Mouse (Mus musculus) neural tube, embryonic 13.5 days (tissue): ENCODE measurements around the gene Ttll11. TPM values are rescaled to one million over a fixed set of nuclear protein-coding genes. Genes with fewer than 3 reads are reported as not detected.

Source experiments
- ATAC-seq: fragments of 200-750 bp; cut with Nextera tagmentation; 2 replicates; pipeline ENCODE4 v1.8.0; 2017; ENCODE audit warnings: low read depth, mild to moderate bottlenecking, moderate TSS enrichment, moderate library complexity
- H3K27ac ChIP-seq: fragments of 300-500 bp; sonication (generic); replicated peaks from 2 replicates; pipeline ENCODE4 v1.5.1; 2015; ENCODE audit warnings: moderate library complexity, mild to moderate bottlenecking, inconsistent platforms
- H3K27me3 ChIP-seq: fragments of 300-500 bp; sonication (generic); 2 replicates; pipeline ENCODE4 v1.6.1; 2015; ENCODE audit warnings: mild to moderate bottlenecking, inconsistent platforms
- H3K36me3 ChIP-seq: fragments of 300-500 bp; sonication (generic); 2 replicates; pipeline ENCODE4 v1.6.1; 2015; ENCODE audit warnings: mild to moderate bottlenecking, inconsistent platforms
- H3K4me1 ChIP-seq: fragments of 300-500 bp; sonication (generic); replicated peaks from 2 replicates; pipeline ENCODE4 v1.6.1; 2015; ENCODE audit warnings: inconsistent platforms
- H3K4me2 ChIP-seq: fragments of 300-500 bp; sonication (generic); 2 replicates; pipeline ENCODE4 v1.6.1; 2015; ENCODE audit warnings: inconsistent platforms, mild to moderate bottlenecking, moderate library complexity
- H3K4me3 ChIP-seq: fragments of 300-500 bp; sonication (generic); 2 replicates; pipeline ENCODE4 v1.5.1; 2015; ENCODE audit warnings: mild to moderate bottlenecking, inconsistent platforms
- H3K9ac ChIP-seq: fragments of 300-500 bp; sonication (generic); 2 replicates; pipeline ENCODE4 v1.6.1; 2015; ENCODE audit warnings: moderate library complexity, mild to moderate bottlenecking, inconsistent platforms
- H3K9me3 ChIP-seq: fragments of 300-500 bp; sonication (generic); 2 replicates; pipeline ENCODE4 v1.6.1; 2016; ENCODE audit warnings: inconsistent platforms
- WGBS: fragments of 180-500 bp; shearing (Covaris S2); methylation state at CpG from one replicate; pipeline ENCODE4 v1.1.7; 2015; 5-methylcytosine and 5-hydroxymethylcytosine counted together
- polyA plus RNA-seq: library from polyadenylated mRNA; unstranded; fragments of >200 nt; fragmentation: Nextera tagmentation; extraction: Ambion mirVana; gene quantifications from 2 replicates; pipeline ENCODE4 v1.2.1, GENCODE M21; 2015

Ttll11 gene
- polyA plus RNA-seq, 1 experiment from 2014 or later = 5.1 TPM

DNA sequence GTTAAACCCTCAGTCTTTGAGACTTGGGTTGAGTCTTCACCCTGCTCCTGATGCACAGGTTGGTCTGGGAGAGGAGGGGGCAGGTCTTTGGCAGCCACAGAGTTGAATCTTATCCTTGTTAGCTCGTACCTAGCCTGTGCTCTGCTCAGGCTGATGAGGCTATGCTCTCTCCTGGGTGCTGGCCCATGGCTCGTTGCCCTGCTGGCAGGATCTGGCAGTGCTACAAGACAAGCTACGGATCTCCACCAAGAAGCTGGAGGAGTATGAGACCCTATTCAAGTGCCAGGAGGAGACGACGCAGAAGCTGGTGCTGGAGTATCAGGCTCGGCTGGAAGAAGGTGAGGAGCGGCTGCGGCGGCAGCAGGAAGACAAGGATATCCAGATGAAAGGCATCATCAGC, 256.9 kb downstream of the Ttll11 start:
- H3K9me3 ChIP-seq = no peaks in the 10 kb centered on the region
- H3K4me1 ChIP-seq = peaks cover 9% of the 10 kb centered on the region; the same call in 1 of the 2 replicates
- H3K9ac ChIP-seq = no peak overlapping the region
- no peak for ATAC-seq
- H3K4me3 ChIP-seq = no peak overlapping the region
- peaks cover 84% of the 10 kb centered on the region for H3K36me3 ChIP-seq
- no peaks in the 10 kb centered on the region for H3K27me3 ChIP-seq
- H3K27ac ChIP-seq = no peak overlapping the region
- H3K4me2 ChIP-seq = no peak overlapping the region
- 93% methylated on average over 9 of the region's 9 CpGs for WGBS

DNA sequence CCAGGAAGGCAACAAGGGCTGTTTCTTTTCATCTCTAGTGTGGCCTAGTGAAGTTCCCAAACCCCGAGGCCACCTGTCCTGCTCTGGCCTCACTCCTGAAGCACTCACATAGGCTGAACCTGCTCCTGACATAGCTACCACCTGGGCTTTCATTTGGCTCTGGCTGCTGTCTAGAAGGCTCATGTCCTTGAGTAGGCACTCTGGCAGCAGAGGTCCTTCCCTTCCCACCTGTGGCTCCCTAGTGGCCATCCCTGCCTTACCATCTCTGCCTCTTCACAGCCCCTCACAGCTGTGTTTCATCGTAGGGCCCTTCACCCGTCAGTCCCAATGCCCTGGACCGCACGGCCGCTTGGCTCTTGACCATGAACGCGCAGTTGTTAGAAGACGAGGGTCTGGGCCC, 258.8 kb downstream of the Ttll11 start:
- WGBS = 93% methylated on average over 9 of the region's 9 CpGs
- peaks cover 83% of the 10 kb centered on the region for H3K36me3 ChIP-seq
- ATAC-seq = no peak
- no peak overlapping the region for H3K4me2 ChIP-seq
- H3K4me3 ChIP-seq = no peak overlapping the region
- H3K27me3 ChIP-seq = no peaks in the 10 kb centered on the region
- H3K4me1 ChIP-seq = peaks cover 9% of the 10 kb centered on the region; the same call in 1 of the 2 replicates
- H3K27ac ChIP-seq = no peak overlapping the region
- H3K9ac ChIP-seq = no peak overlapping the region
- H3K9me3 ChIP-seq = no peaks in the 10 kb centered on the region

DNA sequence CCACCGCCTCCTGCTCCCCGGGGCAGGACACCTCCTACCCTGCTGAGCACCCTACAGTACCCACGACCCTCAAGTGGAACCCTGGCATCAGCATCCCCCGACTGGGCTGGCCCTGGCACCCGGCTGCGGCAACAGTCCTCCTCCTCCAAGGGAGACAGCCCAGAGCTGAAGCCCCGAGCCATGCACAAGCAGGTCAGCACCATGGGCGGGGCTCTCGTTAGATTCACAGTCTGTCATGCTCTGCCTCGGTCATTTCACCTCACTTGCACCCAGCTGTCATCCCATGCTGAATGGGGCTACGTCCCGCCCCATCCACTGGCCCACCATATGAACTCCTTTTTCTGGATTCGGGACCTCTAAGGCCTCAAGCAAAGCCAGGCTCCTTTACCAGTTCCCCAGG, 259.2 kb downstream of the Ttll11 start:
- no peak for ATAC-seq
- H3K4me2 ChIP-seq = no peak overlapping the region
- WGBS = 90% methylated on average over 13 of the region's 13 CpGs
- H3K9me3 ChIP-seq = no peaks in the 10 kb centered on the region
- no peak overlapping the region for H3K9ac ChIP-seq
- peaks cover 83% of the 10 kb centered on the region for H3K36me3 ChIP-seq
- peaks cover 9% of the 10 kb centered on the region; the same call in 1 of the 2 replicates for H3K4me1 ChIP-seq
- no peaks in the 10 kb centered on the region for H3K27me3 ChIP-seq
- no peak overlapping the region for H3K4me3 ChIP-seq
- no peak overlapping the region for H3K27ac ChIP-seq

DNA sequence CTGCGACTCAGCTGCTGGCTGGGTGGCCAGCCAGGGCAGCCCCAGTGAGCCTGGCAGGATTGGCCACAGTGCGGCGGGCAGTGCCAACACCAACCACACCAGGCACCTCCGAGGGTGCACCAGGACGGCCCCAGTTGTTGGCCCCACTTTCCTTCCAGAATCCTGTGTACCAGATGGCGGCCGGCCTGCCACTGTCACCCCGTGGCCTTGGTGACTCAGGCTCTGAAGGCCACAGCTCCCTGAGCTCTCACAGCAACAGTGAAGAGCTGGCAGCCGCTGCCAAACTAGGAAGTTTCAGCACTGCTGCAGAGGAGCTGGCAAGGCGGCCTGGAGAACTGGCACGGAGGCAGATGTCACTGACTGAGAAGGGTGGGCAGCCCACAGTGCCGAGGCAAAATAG, 259.6 kb downstream of the Ttll11 start:
- Histone ChIP-seq H3K36me3 (peaks cover 87% of the 10 kb centered on the region), H3K27ac (no peak overlapping the region), H3K9me3 (no peaks in the 10 kb centered on the region), H3K4me3 (no peak overlapping the region), H3K27me3 (no peaks in the 10 kb centered on the region), H3K9ac (no peak overlapping the region), H3K4me1 (peaks cover 11% of the 10 kb centered on the region), H3K4me2 (no peak overlapping the region)
- 91% methylated on average over 12 of the region's 12 CpGs for WGBS
- no peak for ATAC-seq

DNA sequence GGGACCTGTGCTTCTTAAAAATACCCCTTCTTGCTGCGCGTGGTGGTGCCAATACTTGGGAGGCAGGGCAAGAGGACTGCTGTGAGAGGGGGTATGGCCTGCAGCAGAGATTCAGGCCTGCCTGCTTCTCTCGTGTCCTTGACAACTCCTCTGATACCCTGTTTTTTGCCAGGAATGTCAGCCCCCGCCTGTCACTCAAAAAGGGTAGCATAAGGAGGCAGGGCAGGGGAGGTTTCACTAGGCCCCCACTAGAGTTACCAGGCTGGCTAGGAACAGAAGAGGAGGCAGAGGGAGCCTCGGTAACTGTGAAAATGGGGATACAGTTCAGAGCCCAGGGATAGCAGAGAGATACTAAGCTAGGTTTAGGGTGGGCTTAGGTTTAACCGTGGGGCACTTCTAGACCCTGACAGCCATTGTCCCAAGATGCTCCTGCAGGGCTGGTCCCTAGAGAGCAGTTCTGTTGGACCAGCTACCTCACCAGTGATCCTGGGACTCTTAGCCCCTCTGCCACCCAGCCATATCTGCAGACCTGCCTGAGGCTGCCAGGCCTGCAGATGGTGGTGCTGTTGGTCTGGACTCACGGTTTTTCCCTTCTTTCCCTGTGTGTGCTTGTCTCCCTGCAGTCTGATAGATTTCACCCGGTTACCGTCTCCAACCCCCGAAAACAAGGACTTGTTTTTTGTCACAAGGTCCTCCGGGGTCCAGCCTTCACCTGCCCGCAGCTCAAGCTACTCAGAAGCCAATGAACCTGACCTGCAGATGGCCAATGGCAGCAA, 260.3 kb downstream of the Ttll11 start:
- WGBS = 90% methylated on average over 12 of the region's 12 CpGs

DNA sequence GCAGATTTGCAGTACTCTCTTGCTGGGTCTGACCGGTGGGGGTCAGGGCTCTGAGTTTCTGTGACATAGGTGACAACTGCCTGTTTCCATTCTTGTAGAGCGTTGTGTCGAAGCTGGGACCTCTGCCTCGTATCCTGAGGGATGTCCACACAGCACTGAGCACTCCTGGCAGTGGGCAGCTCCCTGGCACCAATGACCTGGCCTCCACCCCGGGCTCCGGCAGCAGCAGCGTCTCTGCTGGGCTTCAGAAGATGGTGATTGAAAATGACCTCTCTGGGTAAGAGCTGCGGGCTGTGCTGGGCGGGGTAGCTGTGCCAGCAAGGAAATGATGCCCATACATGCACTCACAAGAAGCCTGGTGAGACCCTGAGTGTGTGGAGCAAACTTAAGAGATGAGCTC, 261.1 kb downstream of the Ttll11 start:
- Histone ChIP-seq H3K4me1 (peaks cover 23% of the 10 kb centered on the region), H3K9me3 (no peaks in the 10 kb centered on the region), H3K27ac (no peak overlapping the region), H3K4me2 (no peak overlapping the region), H3K36me3 (peaks cover 97% of the 10 kb centered on the region), H3K4me3 (no peak overlapping the region), H3K27me3 (no peaks in the 10 kb centered on the region), H3K9ac (no peak overlapping the region)
- no peak for ATAC-seq
- WGBS = 92% methylated on average over 9 of the region's 9 CpGs

More for the DNA sequence above, 260.3 kb downstream of the Ttll11 start:
- Histone ChIP-seq H3K9ac (no peak overlapping the region), H3K4me1 (peaks cover 18% of the 10 kb centered on the region), H3K4me3 (no peak overlapping the region), H3K9me3 (no peaks in the 10 kb centered on the region), H3K27ac (no peak overlapping the region), H3K27me3 (no peaks in the 10 kb centered on the region), H3K4me2 (no peak overlapping the region), H3K36me3 (peaks cover 92% of the 10 kb centered on the region)
- no peak for ATAC-seq

DNA sequence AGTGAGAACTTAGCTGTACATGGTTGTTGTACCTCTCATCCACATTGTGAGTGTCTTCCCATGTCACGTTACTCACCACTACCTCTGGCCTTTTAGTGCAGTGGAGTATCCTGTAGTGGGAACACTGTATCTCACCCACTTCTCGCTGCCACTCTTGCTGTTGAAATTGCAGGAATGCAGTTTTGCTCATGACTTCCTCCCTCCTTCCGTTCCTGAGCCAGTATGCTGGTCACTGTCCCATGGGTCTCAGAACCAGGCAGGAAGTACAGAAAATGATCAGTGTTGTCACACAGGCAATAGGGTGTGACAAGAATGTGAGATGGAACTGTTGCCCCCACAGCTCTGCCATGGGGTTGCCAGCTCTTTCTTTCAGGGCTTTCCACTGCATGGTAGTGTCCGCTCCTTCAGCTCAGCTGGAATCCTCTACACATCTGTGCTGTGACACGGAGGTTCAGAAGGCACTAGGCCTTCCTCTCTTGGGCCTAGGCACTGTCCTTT, 261.7 kb downstream of the Ttll11 start:
- ATAC-seq = no peak

DNA sequence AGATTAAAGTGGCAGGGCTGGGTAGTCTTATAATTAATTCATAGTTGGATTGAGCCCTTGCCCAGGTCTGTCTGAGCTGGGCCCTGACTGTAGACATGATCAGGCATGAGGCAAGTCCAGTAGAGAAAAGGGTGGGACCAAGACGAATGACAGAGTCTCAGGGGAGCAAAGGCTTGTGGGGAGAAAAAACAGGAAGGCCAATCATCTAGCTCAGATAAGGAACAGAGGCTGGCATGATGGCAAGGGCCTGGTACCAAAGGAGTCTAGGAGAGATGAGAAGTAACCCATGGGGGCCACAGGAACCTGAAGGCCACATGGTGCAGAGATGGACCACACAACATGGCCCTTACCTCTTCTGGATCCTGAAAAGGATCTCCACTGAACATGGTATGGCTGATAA, 263.5 kb downstream of the Ttll11 start:
- peaks cover 94% of the 10 kb centered on the region for H3K36me3 ChIP-seq

More for the DNA sequence above, 261.7 kb downstream of the Ttll11 start:
- 88% methylated on average over 5 of the region's 5 CpGs for whole genome bisulfite sequencing
- Histone ChIP-seq H3K4me1 (peaks cover 20% of the 10 kb centered on the region), H3K4me3 (no peak overlapping the region), H3K36me3 (peaks cover 95% of the 10 kb centered on the region), H3K27ac (no peak overlapping the region), H3K9ac (no peak overlapping the region), H3K9me3 (no peaks in the 10 kb centered on the region), H3K4me2 (no peak overlapping the region), H3K27me3 (no peaks in the 10 kb centered on the region)

DNA sequence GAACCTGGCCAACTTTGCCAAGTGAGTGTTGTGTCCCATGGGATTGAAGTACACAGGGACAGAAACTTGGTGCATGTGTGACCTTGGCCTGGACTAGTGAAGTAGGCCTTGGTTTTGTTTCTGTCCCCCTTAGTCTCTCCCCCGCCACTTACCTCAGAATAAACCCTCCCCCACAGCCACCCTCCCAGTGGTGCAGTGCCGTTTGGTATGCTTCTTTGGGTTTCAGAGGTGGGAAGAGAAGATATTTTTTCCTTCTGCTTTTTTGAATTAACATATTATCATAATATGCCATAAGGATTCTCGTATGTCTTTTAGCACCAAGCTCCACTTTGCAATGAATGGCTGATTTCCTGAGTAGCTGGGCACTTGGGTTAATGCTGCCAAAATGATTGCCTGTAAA, 264.2 kb downstream of the Ttll11 start:
- H3K4me1 ChIP-seq = peaks cover 19% of the 10 kb centered on the region
- H3K36me3 ChIP-seq = peaks cover 94% of the 10 kb centered on the region
- H3K4me3 ChIP-seq = no peak overlapping the region
- no peak for ATAC-seq
- H3K9me3 ChIP-seq = no peaks in the 10 kb centered on the region
- H3K27ac ChIP-seq = no peak overlapping the region; the same call in 1 of the 2 replicates
- no peaks in the 10 kb centered on the region for H3K27me3 ChIP-seq
- H3K4me2 ChIP-seq = no peak overlapping the region
- no peak overlapping the region for H3K9ac ChIP-seq
- WGBS = 88% methylated on average over 3 of the region's 3 CpGs

More for the DNA sequence above, 263.5 kb downstream of the Ttll11 start:
- Histone ChIP-seq H3K9me3 (no peaks in the 10 kb centered on the region), H3K9ac (no peak overlapping the region), H3K4me2 (no peak overlapping the region), H3K4me1 (peaks cover 19% of the 10 kb centered on the region), H3K27me3 (no peaks in the 10 kb centered on the region), H3K4me3 (no peak overlapping the region), H3K27ac (no peak overlapping the region)
- 79% methylated on average over 1 of the region's 1 CpGs for WGBS
- no peak for ATAC-seq

DNA sequence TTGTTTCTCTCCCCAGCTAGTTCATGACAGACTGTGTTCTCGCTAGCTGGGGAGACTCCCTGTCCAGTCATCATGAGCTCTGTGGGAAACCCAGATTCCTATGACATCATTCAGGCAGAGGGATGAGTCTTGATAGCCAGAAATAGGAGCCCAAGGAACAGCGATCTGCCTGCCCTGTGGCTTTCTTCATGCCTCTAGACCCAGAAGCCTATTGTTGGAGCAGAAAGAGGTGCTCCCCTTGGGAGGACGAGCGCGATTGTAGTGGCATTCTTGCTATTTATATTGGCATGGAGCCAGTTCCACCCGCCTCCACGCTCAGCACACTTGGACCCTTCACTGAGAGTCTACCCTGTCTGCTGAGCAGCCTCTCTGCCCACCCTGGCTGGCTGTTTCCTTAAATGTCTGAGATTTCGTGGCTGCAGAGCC, 265.0 kb downstream of the Ttll11 start:
- Histone ChIP-seq H3K27me3 (no peaks in the 10 kb centered on the region), H3K27ac (no peak overlapping the region; the same call in none of the 2 replicates), H3K9ac (no peak overlapping the region), H3K4me3 (no peak overlapping the region), H3K4me1 (peaks cover 19% of the 10 kb centered on the region), H3K36me3 (peaks cover 94% of the 10 kb centered on the region), H3K4me2 (no peak overlapping the region), H3K9me3 (no peaks in the 10 kb centered on the region)
- WGBS = 53% methylated on average over 8 of the region's 8 CpGs
- peak; percentile 15; the same call in 1 of the 2 replicates for ATAC-seq

DNA sequence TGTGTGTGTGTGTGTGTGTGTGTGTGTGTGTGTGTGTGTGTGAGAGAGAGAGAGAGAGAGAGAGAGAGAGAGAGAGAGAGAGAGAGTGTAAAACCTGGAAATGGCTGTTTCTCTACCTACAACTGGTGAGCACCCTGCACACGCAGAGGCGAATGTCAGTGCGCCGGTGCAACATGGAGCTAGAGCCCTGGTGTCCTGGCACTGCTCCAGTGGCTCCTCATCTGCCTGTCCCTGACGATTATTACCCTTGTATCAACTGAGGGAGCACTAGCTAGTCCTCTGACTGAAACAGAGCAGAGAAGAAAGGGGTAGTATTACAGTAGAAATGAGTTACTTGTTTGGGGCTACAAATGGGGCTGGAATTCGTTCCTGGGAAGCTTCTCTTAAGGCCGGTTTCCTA, 266.3 kb downstream of the Ttll11 start:
- Histone ChIP-seq H3K27me3 (no peaks in the 10 kb centered on the region), H3K9ac (no peak overlapping the region), H3K4me3 (no peak overlapping the region), H3K36me3 (peaks cover 93% of the 10 kb centered on the region), H3K4me2 (no peak overlapping the region), H3K27ac (no peak overlapping the region), H3K9me3 (no peaks in the 10 kb centered on the region), H3K4me1 (peaks cover 19% of the 10 kb centered on the region)
- no peak for ATAC-seq
- 82% methylated on average over 7 of the region's 7 CpGs for WGBS

DNA sequence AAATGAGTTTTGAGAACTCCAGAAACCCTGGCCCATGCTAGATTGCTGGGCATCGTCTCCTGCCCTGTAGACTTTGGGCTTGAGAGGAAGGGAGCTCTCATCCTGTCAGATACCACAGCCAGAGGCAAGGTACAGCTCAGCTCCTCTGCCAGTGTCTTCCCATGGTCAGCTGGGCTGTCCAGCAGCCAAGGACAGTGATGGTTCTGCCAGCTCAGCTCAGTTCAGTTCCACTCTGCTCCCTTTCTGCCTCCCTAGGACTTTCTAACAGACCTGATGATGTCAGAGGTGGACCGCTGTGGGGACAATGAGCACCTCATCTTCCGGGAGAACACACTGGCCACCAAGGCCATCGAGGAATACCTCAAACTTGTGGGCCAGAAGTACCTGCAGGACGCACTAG, 267.1 kb downstream of the Ttll11 start:
- ATAC-seq = no peak
- peaks cover 92% of the 10 kb centered on the region for H3K36me3 ChIP-seq
- WGBS = 94% methylated on average over 5 of the region's 5 CpGs
- H3K27me3 ChIP-seq = no peaks in the 10 kb centered on the region
- H3K4me3 ChIP-seq = no peak overlapping the region
- H3K4me1 ChIP-seq = peaks cover 20% of the 10 kb centered on the region
- no peak overlapping the region for H3K27ac ChIP-seq
- no peaks in the 10 kb centered on the region for H3K9me3 ChIP-seq
- H3K4me2 ChIP-seq = no peak overlapping the region
- H3K9ac ChIP-seq = no peak overlapping the region
